Mouse (Mus musculus) heart, adult 11 months (tissue): Measurements from ENCODE around the gene Ica1l.

Experiments
- DNase-seq: peaks from one replicate; pipeline ENCODE4 v3.0.0; 2022

Ica1l gene

GRCm38 (mm10) chr1:59959941-59960340 lies 83.0 kb downstream of the Ica1l start:
- no peak for DNase-seq

GRCm38 (mm10) chr1:59957206-59957605 lies 85.8 kb downstream of the Ica1l start:
- peak; percentile 66 for DNase-seq

- DNase-seq: peak; percentile 71
These were observed 95.5 kb downstream of the Ica1l start for GRCm38 (mm10) chr1:59947509-59947908.

GRCm38 (mm10) chr1:59945969-59946368 lies 97.0 kb downstream of the Ica1l start:
- no peak for DNase-seq

- peak; percentile 56 for DNase-seq
These were observed 99.2 kb downstream of the Ica1l start for GRCm38 (mm10) chr1:59943825-59944224.

- peak; percentile 49 for DNase-seq
These were observed 100.8 kb downstream of the Ica1l start for GRCm38 (mm10) chr1:59942057-59942790.

- peak; percentile 11 for DNase-seq
These were observed 101.9 kb downstream of the Ica1l start for GRCm38 (mm10) chr1:59941063-59941462.

GRCm38 (mm10) chr1:59932991-59933390 lies 110.0 kb downstream of the Ica1l start:
- no peak for DNase-seq
